Mouse (Mus musculus) erythroid progenitor cell, adult 5-6 weeks (primary cell): ENCODE data around the gene Dock10. TPM values are rescaled to one million over a fixed set of nuclear protein-coding genes. Genes with fewer than 3 reads are reported as not detected.

Experiments
- ATAC-seq: replicated peaks from 2 replicates; pipeline ENCODE4 v1.8.0; 2016; ENCODE audit warnings: moderate number of reproducible peaks, mild to moderate bottlenecking, moderate TSS enrichment, inconsistent platforms; ENCODE audit not compliant: poor library complexity, low FRiP score, severe bottlenecking
- total RNA-seq, 2 experiments: library from RNA; stranded (forward) in 1 of 2; stranded (reverse) in 1 of 2; fragments of 150-400 nt in 1 of 2; fragments of 186-747, 209-891 nt in 1 of 2; gene quantifications; 2 replicates each; pipeline versions ENCODE4 v1.2.3 to v1.2.4; 2015 to 2017; ENCODE audit warnings: low replicate concordance in 2 of 2

The Dock10 gene
- total RNA-seq, 2 experiments from 2014 or later = 15.8 to 18.9 TPM

DNA sequence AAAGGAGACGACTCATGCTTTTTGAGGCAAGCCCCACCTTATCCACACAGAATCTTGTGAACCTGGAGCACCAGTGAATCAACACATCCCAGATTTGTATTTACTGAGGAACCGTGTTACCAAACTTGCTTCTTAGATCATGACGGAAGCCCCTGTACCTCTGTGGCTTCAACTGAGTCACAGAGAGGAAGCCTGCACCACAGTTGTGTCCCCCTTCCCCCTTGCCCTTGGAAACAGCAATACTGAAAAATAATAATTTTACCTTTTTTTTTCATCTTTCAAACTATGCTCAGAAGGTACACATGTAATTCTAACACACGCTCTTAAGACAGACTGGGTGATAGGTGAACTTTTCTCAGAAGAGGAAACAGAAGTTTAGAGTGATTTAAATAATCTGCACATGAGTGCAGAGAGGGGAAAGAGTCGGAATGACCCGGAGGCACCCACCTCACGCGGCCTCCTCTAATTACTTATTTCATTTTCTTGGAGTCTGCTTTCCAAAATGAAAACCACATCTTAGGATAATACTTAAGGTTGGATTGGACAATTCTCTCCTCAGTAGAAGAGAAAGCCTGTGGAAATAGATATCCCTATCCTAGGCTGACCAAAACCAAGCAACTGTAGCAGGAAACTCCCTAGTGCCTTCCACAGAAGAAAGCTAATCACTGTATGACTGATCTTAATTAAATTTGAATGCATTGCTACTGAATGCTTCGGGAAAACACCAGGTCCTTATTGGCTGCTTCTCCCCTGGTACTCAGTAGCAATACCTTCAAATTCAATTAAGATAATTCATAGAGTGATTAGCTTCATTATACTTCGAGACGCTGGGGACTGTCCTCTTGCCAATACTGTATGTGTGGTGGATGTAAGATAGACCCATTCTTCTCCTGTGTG is 96.6 kb downstream of the Dock10 start:
- no peak for ATAC-seq

DNA sequence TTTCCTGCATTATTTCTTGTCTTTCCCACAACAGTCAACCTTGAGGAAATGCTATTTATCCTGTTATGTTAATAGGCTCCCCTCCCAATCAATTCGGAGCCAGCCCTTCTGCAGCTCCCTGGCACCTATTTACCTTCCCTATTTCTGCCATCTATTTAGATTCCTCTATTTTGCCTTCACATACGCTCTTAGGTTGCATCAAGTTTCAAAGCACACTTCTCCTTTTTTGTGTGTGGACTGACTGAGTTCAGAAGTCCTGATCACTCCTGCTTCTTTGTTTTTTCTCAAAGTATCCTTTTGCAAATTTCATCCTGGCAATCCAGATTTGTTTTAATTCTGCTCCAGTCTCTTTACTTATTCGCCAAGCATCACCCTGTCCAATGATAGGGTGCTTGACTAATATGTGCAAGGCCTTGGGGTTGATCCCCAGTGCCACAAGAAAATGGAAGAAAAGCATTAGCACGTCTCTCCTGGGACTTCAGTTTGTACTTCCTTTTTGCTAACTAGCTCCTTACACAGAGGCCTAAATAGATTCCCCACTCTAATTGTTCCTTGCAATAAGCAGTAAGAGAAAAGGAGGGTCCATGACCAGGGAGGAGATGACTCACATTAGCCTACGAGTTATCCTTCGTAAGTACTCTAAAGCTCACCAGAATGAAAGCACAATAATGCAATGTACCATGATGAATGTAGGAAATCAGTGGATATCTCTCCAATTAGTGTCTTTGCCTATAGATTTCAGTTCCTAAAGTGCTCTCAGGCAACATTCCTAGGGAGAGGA is 98.7 kb downstream of the Dock10 start:
- no peak for ATAC-seq

DNA sequence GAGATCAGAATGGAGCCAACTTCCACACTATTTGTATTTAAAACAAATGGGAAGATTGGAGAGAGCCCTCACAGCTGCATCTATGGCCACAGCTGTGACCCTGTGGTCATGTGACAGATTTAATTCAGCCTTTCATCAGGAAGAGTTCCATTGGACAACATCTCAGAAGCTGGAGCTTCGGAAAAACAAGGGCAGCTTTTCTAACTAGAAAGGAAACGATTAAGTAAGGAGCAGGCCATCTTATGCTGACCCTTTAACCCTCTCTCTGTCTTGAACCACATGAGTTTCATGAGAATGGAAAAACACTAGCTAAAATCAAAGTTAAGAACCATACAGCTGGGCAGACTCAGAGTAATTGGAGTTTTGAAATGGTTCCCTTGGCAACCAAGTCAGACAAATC is 101.9 kb downstream of the Dock10 start:
- ATAC-seq = no peak

DNA sequence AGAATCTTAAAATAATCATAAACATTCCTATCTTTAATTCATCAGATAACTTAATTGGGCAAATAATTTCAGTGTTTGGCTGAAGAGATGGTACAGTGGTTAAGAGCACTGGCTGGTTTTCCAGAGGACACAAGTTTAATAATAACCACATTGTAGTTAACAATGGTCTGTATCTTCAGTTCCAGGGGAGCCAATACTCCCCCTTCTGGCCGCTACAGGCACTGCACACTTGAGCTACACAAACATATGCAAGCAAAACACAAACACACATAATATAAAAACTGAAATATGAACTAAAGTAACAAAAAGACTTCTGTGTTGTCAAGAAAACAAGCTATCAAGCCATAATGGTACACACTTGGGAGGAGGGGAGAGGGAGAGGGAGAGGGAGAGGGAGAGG is 102.5 kb downstream of the Dock10 start:
- no peak for ATAC-seq

DNA sequence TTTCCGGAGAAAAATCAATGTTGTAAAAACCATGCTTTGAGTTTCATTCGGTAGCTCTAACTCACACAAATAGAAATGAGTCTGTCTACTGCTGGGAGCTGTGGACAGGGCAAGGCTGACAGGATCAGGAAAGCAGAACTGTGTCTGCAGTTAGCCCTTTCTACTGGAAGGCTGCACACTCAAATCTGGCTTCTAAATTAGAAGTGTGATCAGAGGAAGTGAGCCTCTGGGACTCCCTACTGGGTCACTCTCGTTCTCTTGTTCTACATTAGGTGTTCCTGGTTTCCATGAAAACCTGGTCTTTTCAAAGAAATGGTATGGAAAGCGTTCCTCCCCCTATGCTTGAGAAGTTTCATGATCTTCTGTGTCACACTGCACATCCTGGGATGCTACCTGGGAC is 103.1 kb downstream of the Dock10 start:
- ATAC-seq = no peak

DNA sequence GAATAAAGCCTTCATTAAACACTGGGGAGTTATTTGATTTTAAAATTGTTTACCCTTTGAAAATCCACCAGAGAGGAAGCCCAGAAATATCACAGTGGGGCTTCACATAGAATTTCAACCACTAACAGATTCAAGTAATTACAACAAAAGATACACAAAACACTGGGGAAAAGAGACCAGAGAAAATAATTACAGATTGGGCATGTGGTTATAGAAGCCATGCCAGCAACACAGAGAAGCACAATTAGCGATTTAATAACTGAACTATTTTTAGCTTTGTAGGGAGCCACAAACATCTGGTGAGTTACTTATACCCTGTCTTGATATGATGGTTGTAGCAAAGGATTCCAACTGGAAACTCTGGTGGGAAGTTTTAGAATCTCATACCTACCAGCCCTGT is 104.2 kb downstream of the Dock10 start:
- ATAC-seq = no peak

DNA sequence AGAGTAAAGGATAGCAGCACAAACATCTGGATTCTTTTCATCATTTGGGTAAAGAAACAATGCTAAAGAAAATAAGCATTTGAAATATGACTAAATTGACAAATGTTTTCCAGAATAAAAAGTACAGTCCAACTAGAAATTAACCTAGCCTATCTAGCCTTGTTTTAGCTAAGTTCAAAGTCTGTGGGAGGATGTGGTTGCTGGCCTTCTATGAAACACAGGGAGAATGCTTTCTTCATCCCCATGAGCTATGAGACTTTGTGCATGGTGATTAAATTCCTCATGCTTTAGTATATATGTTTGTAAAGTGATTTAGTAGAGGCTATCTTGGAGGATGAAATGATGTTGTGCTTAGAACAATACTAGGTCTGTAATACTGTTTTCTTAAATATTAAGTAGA is 105.5 kb downstream of the Dock10 start:
- no peak for ATAC-seq

DNA sequence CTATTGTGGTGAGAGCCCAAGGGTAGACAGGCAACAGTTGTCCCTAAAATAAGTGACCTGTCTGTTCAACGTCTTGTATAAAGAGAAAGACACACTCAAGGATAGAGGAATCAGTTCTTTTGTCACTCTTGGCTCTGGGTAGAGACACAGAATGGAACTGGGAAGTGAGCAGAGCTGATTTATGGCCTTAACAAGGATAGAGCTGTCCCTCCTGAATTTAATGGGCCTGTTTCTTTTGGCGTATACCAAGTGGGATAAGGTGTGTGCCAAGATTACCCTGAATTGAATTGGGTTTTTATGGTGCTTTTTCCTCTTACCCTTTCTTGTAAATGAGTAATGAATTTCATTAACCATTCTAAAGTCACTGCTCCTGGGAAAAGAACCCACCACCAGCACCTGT is 106.2 kb downstream of the Dock10 start:
- no peak for ATAC-seq

DNA sequence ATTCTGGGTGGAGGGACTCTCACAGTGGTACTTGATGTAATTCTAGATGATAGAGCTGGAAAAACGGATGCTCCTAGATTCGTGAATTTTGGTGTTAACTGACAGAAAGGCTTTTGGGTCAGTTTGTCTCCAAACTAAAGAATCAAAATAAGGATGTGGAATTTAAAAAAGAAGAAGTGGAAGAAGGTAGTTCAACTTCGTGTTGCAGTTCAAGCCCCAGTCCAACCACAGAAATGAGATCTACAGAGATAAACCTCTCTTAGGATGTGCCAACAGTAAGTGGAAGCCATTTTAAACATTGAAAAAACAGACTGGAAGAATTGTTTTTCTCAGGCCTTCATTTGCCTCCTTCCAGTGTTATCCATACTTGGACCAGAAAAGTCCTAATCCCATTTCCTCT is 111.7 kb downstream of the Dock10 start:
- no peak for ATAC-seq

DNA sequence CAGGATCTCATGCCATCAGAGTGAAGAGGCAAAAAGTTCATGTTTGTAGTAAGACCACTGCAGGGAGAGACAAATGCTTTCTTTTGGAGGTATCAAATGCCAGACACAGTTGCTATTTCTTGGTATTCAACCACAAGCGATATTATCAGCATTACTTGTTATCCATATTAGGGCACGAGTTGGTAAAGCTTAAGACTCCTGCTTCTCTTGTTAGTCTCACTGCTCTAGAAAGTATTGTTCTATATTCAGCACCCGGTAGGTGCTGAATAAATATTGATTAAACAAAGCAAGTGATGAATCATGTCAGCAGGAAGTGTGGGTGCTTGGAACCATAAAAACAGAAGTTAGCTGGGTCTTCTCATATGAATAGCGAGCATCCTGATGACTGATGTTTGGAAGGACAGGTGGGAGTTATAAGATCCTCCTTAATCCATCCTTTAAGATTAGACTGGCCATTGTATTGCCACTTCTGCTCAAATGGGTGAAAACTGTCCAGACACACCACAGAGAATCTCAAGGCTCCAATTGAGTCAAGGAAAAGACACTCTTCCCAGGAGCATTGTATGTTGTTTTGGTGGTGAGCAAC is 114.4 kb downstream of the Dock10 start:
- no peak for ATAC-seq

DNA sequence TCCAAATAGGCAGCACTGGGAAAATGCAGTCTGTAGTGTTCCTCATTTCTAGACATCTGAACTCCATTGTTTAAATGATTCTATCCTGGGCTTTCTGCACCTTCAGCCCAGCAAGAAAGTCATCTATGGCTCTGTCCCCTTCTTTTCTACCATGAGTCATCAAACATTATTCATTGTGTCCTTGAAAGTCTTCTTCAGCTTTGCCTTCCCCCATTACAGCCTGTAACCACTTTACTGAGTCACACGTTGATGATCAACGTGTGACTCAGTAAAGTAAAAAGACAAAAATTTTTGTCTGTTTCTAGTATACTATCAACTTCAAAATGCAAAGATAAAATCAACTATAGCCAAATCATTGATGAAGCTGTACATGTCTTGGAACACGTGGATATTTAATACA is 116.5 kb downstream of the Dock10 start:
- ATAC-seq = no peak

DNA sequence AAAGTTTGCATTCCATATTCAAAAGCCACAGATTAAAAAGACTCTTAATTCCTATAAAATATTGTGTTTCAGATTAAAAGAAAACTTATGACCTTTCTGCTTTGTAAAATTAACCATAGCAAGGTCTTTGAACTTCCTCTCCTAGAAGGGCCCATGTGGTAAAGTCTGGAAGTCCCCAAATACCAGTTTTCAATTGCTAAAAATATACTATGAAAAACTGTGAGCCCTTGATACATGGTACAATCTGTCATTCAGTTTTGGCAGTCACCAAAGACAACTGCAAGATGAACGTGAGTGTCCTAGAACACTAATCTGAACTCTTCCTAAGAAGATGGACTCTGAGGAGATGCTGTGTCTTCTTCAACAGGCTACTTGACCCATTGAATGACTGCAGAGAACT is 117.0 kb downstream of the Dock10 start:
- ATAC-seq = no peak

DNA sequence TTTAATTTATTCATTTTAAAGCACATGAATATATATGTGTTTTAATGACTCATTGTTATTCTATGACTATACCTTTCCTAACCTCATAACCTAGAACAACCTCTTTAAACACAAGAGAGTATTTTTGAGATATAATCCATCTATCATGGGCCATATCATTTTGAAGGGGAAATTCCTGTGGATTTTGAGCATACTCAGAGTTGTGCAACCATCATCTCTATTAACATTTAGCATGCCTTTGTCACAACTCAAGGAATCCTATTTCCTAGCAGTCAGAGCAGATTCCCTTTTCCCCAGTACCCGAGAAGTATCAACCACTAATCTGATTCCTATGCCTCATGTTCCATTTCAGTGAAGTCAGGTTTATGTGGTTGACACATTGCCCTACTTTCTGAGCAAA is 118.8 kb downstream of the Dock10 start:
- no peak for ATAC-seq

DNA sequence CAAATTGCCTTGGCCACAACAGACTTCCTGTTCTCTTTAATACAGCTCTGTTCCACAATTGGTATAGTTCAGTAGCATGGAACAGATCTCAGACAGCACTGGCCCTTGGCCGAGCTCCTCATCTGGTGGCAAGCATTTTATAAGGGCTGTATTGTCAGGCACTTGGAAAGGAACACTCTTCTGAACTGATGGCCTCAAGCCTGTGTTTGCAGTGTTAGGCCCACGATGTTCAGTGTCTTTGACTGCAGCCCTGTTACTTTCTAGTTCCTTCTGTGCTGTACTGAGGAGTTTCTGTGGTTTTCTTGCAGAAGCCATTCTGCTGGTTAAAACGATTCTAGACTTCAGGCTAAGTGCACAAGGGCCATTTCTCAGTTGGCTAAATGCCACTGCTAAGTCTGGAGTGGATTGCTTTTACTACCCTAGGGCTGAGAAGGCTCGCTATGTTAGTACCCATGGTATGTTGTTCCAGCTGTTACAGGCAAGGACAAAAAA is 121.1 kb downstream of the Dock10 start:
- no peak for ATAC-seq

DNA sequence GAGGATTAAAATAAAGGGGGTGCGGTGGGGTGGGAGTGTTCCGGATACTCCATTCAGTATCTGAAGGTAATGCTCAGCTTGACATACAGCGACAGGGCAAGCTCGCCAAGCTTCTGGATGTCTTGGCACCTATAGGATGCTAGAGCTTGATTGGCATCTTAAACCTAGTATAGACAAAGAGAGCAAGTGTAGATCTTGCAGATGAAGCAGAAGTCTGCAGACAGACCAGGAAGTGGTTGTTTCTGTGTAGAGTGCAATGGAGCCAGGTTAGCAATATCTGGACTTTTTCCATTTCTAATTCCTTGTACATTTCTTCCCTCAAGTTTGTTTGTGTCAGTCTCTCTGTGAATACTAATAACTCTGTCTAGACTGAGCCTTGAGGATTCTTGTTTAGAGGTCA is 122.5 kb downstream of the Dock10 start:
- ATAC-seq = no peak

DNA sequence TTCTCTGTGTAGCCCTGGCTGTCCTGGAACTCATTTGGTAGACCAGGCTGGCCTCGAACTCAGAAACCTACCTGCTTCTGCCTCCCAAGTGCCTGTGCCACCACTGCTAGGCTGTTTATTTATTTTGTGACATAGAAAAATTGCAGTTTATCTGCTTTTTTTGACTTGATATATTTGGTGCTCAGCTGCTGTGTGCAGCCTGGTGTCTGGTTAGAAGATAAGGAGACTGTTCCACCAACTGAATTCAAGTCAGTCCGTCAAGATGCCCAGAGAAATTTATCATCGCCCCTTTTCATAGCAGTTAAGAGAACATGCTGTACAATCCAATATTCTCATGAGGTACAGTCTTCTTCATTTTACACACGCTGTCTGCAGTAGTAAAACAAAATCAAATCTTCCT is 124.8 kb downstream of the Dock10 start:
- peak; percentile 35; the same call in 1 of the 2 replicates for ATAC-seq

DNA sequence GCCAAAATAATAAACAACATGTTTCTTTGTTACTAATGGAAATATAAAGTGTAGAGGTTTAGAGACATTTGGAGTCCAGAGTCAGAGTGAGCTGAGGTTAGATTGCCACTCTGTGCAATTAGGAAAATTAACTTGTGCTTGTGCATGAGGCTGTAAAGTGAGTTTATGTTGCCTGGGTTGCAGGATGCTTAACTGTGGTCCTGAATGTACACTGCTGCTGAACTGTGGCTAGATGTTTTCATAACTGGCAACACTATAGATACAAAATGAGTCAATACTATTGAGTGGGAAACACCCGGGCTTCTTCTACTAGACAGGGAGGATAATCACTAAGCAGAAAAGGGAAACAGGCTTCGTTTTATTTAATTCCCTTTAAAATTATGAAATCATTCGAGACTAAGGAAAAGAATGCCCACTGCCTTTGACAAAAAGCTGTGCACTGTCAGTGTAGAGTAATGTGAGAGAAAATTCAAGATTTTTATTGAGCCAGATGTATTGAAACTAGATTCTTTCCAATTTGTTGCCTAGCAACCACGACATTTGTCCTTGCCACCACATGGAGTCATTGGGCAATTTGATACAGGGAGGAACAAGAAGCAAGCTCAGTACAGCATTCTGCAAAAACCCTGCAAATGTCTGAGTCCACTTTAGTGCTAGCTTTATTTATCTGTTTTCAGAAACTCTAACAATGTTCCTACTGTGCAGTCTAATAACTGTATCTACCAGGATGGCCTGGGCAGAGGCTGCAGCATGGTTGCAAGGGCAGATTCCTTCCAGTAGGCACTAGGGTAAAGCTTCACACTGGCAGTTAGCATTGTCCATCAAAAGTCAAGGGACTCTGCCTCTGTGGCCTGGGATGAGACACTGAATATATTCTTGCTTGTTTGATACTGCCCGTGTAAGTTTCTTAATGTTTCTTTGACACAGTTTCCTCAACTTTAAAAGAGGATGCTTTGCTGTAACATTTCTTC is 127.9 kb downstream of the Dock10 start:
- ATAC-seq = no peak

DNA sequence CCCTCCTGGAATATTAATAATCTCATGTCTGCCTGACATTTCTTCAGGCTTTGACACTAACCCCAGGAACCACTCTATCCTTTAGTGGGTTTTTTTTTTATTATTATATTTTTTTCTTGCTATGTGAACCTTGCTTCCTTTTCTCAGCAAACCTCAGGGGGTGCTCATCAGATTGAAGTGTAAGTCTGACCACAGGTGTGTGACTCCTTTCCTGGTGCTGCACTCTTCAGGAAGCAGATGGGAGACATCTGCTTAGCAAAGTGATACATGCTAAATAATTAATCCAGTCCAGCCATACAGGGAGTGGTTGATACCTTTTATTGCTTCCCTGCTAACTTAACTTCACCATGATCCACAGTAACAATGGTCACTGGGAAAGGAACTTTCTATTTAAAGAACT is 130.3 kb downstream of the Dock10 start:
- no peak for ATAC-seq

DNA sequence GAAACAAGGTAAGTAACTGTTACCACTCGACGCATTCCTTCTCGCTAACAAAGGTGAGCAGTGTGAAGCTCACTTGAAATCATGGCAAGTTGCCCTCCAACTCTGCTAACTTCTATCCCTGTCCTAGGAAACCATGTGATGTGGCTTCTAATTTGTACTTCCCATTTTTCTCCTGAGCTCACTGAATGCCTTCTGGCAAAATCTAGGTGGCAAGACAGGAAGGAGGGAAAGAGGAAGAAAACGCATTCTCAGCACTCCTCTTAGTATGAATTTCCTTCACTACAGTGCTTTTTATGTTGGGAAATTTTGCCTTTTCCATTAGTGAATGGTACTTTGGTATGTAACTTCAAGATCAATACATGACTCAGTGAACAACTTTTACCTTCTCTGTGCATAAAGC is 131.5 kb downstream of the Dock10 start:
- ATAC-seq = no peak

DNA sequence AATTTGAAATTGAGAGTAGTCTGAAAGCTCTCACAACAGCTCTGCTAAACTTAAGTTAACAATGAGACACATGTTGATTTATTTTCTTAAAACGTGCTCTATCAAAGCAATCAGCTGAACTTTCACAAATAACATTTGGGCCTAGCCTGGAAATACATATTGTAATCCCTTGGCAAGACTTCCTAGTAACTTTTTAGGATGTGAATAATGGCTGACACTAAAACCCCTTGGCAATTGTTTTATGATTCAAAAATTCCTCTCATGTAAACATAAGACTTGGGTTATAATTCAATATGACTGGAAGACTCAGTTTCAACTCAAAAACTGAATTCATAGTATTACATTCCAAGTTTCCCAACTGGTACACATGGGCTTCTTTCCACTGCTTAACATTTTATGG is 133.0 kb downstream of the Dock10 start:
- ATAC-seq = no peak
